Mouse (Mus musculus) kidney, adult 9 months (tissue): Measurements from ENCODE around the gene Pten.
"Not testable (repeated sequence)": the region's sequence is repeated elsewhere in the genome, so short reads cannot be mapped to it uniquely, and the experiment has no call there.

Experiments used
- DNase-seq: peaks from one replicate; pipeline ENCODE4 v3.0.0; 2022

The Pten gene

DNA sequence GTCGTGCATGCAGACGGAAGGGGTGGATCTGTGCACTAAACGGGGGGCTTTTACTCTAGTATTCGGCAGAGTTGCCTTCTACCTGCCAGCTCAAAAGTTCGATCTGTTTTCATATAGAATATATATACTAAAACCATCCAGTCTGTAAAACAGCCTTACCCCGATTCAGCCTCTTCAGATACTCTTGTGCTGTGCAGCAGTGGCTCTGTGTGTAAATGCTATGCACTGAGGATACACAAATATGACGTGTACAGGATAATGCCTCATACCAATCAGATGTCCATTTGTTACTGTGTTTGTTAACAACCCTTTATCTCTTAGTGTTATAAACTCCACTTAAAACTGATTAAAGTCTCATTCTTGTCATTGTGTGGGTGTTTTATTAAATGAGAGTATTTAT lies 65.7 kb downstream of the Pten start:
- not testable (repeated sequence) for DNase-seq

DNA sequence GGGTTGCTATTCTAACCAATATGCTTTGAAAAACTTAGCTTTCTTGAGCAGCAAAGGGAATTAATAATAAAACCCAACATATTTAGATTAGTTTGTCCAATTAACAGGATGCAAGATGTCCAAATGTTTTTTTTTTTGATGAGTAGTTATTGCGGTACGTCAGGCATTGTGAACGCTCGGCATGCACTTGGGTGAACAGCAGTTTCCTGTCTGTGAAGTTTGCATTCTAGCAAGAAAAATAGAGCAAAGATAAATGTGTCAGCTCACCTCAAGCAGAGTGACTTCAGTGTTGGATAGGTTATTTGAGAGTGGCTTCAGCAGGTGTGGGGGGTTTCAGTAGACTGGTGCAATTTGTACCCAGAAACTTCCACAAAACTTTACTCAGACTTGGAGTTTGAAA lies 69.3 kb downstream of the Pten start:
- no peak for DNase-seq

DNA sequence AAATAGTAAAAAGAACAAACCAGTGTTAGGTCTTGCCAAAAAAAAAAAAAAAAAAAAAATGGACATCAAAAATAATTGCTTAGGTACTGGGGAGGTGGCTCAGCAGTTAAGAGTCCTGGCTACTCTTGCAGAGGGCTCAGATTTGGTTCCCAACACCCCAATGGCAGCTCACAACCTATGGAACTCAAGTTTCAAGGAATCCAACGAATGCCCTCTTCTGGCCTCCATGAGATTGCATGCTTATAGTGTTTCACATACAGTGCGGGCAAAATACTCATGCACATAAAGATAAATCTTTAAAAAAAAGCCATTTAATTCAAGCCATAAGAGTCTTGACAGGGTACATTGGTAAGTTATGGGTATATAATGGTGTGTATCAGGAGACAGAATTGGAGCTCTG lies 72.6 kb downstream of the Pten start:
- DNase-seq, result no peak

DNA sequence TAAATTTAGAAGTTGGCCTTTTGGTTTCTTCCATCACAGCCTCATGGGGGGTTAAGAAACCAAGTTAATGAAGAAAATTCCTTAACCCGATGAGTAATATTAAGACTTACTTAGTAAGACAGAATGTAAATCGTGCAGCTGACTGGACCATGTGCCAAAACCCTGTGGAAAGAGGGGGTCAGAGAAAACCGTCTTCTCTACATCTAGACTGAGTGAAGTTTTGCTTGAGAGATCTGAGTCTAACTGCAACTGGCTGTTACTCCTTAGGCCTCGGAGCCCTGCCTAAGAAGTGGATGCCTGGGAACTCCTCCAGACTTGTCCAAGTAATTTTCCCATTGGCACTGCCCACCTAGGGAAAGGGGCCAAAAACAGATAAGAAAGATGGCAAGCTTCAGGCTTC lies 74.0 kb downstream of the Pten start:
- no peak for DNase-seq

DNA sequence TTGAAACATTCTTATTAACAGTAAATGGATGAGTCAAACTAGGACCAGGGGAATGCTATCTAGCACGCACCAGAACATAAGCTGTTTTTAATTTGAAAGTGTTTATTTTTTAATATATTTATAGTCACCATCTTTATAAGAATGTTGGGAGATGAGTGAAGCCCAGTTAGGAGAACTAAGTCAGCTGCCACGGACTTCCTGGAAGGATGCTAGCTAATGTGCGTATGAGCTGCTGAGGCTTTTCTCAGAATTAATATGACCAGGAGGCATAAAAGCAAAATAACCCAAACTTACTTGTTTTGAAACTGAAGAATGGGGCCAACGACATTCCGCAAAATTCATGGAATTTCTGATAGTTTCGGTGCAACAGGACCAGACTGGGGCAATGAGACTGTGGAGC lies 83.2 kb downstream of the Pten start:
- no peak for DNase-seq

DNA sequence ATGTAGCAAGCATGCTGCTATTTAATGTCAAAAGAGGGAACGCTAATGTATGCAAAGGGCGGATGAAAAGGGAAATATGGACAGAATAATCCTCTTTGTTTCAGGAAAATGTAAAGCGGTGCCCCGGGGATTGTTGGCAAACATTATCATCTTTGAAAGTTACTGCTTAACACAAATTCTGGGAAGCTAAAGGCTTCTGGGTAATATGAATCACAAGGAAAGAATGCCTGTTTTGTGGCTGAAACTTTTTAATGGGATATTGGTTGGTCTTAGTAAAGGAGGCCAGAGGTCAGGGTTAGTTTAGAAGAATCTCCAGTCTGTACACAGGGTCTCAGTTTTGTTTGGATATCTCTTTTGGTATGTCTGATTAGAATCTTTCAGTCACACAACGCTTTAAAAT lies 87.2 kb downstream of the Pten start:
- no peak for DNase-seq

DNA sequence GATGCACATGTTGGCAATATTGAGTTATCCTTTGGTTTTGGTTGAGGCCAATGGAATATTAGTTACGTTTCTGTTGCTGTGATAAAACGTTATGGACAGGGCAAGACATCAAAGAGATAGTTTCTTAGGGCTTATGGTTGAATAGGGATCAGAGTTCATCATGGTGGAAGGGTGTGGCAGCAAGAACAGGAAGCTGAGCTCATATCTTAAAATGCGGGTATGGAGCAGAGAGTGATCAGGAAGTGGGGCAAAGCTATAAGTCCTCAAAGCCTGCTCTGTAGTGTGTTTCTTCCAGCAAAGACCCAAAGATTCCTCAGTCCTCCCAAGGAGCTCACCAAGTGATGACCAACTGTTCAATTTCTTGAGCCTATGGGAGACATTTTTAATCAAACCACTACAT lies 90.7 kb downstream of the Pten start:
- no peak for DNase-seq

DNA sequence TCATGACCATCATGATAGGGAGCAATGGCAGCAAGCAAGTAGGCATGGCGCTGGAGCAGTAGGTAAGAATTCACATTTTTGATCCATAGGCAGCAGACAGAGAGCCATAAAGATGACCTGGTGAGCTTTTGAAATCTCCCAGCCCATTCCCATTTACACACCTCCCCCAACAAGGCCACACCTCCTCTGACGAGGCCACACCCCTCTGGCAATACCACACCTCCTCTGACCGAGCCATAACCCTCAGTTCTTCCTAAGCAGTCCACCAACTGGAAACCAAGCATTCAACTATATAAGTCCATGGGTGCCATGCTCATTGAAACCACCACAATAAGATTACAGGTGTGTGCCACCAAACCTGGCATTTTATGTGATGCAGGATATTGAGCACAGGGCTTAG lies 95.0 kb downstream of the Pten start:
- no peak for DNase-seq

DNA sequence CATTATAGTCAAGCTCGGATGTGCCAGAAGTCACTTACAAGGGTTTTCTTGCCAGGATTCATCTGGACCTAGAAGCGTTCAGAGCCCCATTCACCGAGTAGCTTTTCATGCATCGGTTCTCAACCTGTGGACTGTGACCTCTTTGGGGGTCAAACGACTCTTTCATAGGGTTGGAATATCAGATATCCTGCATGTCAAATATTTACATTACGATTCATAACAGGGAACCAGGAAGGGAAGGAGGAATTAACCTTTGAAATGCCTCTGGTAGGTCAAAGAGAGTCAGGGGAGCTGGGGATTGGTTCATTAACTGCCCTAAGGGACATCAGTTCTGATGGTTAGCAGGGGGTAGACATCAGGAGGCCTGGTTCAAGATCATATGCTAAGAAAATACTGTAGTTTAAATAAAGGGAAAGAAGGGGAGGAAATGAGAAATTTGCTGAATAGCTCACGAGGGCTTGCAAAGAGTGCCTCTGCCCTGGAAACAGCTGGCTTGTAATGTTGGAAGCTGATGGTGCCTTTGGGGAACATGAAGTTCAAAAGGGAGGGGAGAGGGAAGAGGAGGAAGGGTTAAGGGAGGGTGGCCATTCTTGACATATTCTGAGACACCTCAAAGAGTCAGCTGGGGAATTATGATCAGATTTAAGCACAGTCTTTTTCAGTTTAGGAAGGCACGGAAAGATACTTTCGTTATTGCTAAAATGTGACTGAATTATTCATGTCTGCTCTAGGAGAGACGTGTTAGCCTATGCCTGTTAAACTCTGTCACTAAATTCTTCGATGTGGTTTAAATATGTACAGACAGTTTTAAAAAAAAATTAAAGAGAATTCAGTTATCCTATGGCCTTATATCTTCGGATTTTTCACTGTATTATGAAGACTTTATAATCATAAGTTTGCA lies 104.6 kb downstream of the Pten start:
- no peak for DNase-seq

DNA sequence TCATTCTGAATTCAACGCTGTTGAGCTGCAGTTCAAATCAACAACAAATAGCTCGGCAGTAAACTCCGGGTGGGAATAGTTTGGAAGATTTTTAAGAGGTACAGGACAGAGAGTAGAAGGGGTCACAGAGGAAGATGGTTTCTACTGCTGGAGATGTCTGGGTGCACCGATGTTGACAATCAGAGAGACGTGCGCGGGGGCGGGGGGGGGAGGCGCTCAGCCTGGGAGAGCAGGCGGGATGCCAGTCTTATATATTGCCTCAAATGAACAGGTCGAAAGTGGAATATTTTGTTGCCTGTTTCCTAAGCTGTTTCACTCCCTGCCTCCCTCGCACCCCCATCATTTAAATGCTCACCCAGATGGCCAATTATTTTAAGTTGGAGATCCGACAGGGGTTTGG lies 109.5 kb downstream of the Pten start:
- no peak for DNase-seq

DNA sequence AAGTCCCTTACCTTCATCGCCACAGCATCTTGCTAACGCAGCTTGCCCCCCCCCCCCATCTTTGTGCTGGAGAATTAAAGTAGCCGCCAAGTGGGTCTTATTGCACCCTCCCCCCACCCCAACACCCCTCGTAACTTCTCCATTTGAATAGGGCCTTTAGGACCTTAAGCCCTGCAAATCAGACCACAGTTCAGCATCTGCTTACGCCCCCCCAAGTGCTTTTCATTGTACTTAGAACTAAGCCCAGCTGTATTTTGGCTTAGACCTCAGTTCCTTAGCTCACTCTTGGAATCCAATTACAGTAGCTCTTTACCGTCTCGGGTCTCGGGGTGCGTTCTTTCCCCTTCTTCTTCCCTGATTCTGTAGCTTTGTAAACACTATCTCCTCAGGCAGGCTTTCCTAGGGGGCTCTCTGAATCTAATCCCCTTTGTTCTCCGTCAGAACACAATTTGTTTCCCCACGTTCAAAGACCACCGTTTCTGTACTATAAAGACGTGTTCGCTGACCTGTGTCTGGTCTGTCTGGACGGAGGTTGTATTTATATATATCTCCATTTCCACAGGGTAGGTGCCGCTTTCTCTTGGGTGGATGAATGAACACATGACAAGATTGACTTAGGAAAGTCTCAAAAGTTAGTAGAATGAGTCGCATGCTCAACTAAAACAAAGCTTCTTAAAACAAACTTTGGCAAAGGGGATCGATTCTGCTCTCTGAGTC lies 110.0 kb downstream of the Pten start:
- no peak for DNase-seq

DNA sequence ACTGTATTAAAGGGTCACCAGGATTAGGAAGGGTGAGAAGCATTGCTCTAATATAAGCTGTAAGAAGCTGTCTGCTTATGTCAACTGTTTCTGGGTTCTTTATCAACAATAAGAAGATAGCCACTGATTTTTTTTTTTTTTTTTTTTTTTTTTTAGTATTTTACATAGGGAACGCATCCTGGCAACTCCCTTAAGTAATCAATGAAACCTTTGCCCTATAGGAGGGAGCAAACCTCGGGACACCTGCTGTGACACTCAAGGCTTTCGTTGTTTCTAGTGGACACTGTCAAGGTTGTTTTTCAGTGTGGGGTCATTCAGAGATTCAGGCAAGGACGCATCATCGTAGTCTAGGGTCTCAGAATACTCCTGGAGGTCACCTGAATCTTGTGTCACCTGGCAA lies 111.3 kb downstream of the Pten start:
- DNase-seq, result no peak

DNA sequence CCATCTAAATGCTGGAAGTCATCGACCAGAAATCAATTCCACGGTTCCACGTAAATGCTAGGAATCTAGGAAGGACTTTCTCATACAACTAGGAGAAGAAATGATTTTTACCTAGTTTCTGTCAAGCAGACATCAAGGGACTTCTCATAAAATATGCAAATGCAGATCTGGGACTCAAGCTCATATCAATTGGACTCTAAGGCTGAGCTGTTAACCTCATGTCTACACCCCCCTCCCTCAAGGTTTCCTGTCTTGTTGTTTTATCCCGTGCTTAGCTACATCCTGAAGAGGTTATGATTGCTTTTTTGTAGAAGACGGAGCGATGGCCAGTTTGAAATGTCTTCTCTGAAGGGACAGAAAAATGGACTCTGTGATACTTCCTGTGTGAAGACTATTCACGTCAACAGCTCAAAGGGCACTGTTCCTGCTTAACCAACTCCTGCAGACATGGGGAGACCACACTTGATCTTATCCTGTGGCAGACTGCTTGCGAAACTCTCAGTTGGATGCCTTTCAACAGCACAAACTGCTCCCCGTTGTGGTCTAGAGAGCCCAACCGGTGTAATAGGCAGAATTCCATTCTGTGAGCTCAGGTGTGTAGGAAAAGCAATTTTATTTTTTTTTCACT lies 111.9 kb downstream of the Pten start:
- peak; percentile 38 for DNase-seq

DNA sequence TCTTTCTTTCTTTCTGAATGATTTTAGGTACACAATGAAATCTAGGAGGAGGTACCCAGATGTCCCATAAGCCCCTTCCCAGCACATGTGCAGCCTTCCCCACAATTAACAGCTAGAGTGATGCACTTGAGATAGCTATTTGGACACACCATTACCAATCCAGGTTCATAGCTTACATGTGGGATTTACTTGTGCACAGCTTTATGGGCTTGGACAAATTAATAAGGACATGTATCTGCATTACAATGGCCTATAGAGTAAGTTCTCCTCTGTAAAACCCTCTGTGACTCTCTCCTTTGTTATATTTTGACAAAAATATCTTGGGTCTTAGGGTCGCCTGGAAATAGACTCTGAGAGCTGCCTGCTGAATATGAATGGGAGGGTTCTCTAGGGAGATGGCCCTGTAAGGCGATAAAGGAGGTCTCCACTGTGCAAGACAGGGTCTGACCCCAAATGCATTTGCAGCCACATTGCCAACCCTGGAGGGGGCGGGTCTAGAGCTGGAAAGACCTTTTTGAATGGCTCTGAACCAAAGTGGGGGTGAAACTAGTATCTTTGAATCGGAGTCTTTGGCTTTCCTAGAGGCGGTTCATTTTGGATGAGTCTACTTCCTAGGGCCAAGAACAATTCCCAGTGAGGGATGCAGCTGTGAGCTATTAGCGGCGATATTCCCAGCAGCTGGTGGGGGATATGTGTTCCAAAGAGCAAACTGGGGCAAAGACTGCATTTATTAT lies 116.8 kb downstream of the Pten start:
- no peak for DNase-seq
